Mouse (Mus musculus): ENCODE data around the gene Trip13. TPM values are rescaled to one million over a fixed set of nuclear protein-coding genes. Genes with fewer than 3 reads are reported as not detected.

The Trip13 gene
- polyA plus RNA-seq (2017; shearing (Covaris generic)), result 1 to 10 TPM; 4.1 to 7.3 TPM

GRCm38 (mm10) chr13:73937321-73938176 lies at the start of gene Trip13, which contains the start of gene Brd9:
Gene Trip13, minus strand, starts transcription at chr13:73937784.
Gene Brd9, plus strand, starts transcription at chr13:73937811.

GRCm38 (mm10) chr13:73963551-73963950 lies 26.0 kb upstream of the Trip13 start, which contains the start of gene Zdhhc11:
Gene Zdhhc11, plus strand, starts transcription at chr13:73963851.

Other genes with a start within 250 kb of the Trip13 start
- gene Slc6a19, start 232.9 kb downstream of the Trip13 start, polyA plus RNA-seq (2017; shearing (Covaris generic)), result under 1 TPM in 1 of 2 experiments, not detected in 1; 0.50 TPM
- gene Slc12a7, start 204.7 kb downstream of the Trip13 start, polyA plus RNA-seq (2017; shearing (Covaris generic)), result 10 to 100 TPM; 59.4 to 59.5 TPM
- under 1 TPM; 0.16 to 0.41 TPM for gene Nkd2, start 90.2 kb downstream of the Trip13 start, polyA plus RNA-seq (2017; shearing (Covaris generic))
- 10 to 100 TPM; 60.2 TPM for gene Brd9, start within 50 bp of the Trip13 start, polyA plus RNA-seq (2017; shearing (Covaris generic))
- gene Zdhhc11, start 26.1 kb upstream of the Trip13 start, polyA plus RNA-seq (2017; shearing (Covaris generic)), result not detected
- gene Tppp, start 71.6 kb upstream of the Trip13 start, polyA plus RNA-seq (2017; shearing (Covaris generic)), result 1 to 10 TPM in 1 of 2 experiments, not detected in 1; 1.5 TPM
- gene Cep72, start 124.5 kb upstream of the Trip13 start, polyA plus RNA-seq (2017; shearing (Covaris generic)), result 10 to 100 TPM; 10.0 to 12.0 TPM
- under 1 TPM in 1 of 2 experiments, not detected in 1; 0.26 TPM for gene Slc9a3, start 183.7 kb upstream of the Trip13 start, polyA plus RNA-seq (2017; shearing (Covaris generic))

All from activated CD4-positive, CD25-positive, alpha-beta regulatory T cell (primary cell).